Mouse (Mus musculus): ENCODE data around the gene Gm12355.

DNA sequence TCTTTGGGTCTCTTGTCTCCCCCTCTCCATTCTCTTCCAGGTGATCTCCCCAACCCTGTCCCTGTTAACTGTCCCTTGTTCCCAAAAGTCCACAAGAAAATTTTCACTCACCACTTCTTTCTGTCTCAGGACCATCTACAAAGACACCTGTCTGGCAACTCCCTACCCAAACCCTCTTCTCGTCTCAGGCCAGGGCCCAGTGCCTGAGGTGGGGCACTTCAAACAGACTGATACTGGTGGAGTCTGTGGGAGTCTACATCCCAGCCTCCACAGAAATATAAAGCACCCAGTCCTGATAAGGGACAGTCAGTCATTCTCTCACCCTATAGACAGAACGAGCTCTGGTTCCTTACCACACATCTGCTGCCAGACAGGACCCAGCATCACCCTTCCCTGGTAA is 21.0 kb upstream of the Gm12355 start, which contains the start of gene Gsdma2:
- TF ChIP-seq CTCF (IDR thresholded peaks at IDR 0.05; ENCODE audit: insufficient read depth, low read depth, low read length) = no peak
- TF ChIP-seq POLR2A (IDR thresholded peaks at IDR 0.05; ENCODE audit: insufficient read depth, low read depth, low read length) = no peak

All from olfactory bulb, adult 2 months (tissue).